Mouse (Mus musculus): ENCODE data around the gene Zscan4-ps3. TPM values are rescaled to one million over a fixed set of nuclear protein-coding genes. Genes with fewer than 3 reads are reported as not detected.
"Not testable (repeated sequence)": the region's sequence is repeated elsewhere in the genome, so short reads cannot be mapped to it uniquely, and the experiment has no call there.

The Zscan4-ps3 gene
- not detected in 2 replicates for total RNA-seq (2015)
- not detected in 2 replicates for total RNA-seq (2017)

GRCm38 (mm10) chr7:11609008-11609407, at the start of gene Zscan4-ps3:
Zscan4-ps3 (plus strand) TSS chr7:11609308.
- ATAC-seq (ENCODE audit: poor library complexity, severe bottlenecking), result not testable (repeated sequence)

- ATAC-seq (ENCODE audit: poor library complexity, severe bottlenecking), result not testable (repeated sequence)
These were observed 8.0 kb downstream of the Zscan4-ps3 start for GRCm38 (mm10) chr7:11617082-11617481.

Other genes with a start within 250 kb of the Zscan4-ps3 start
- not detected in 2 replicates for gene Zscan4f, start 211.4 kb upstream of the Zscan4-ps3 start, total RNA-seq (2015)
- gene Zscan4f, start 211.4 kb upstream of the Zscan4-ps3 start, total RNA-seq (2017), result not detected in 2 replicates
- not detected in 2 replicates for gene Zscan4-ps2, start 95.0 kb upstream of the Zscan4-ps3 start, total RNA-seq (2015)
- not detected in 2 replicates for gene Zscan4-ps2, start 95.0 kb upstream of the Zscan4-ps3 start, total RNA-seq (2017)
- gene Vmn1r72, start 70.8 kb downstream of the Zscan4-ps3 start, total RNA-seq (2015), result not detected in 2 replicates
- not detected in 2 replicates for gene Vmn1r72, start 70.8 kb downstream of the Zscan4-ps3 start, total RNA-seq (2017)
- not detected in 2 replicates for gene Vmn1r73, start 121.0 kb downstream of the Zscan4-ps3 start, total RNA-seq (2015)
- gene Vmn1r73, start 121.0 kb downstream of the Zscan4-ps3 start, total RNA-seq (2017), result not detected in 2 replicates
- gene Vmn1r74, start 224.7 kb downstream of the Zscan4-ps3 start, total RNA-seq (2015), result not detected in 2 replicates
- gene Vmn1r74, start 224.7 kb downstream of the Zscan4-ps3 start, total RNA-seq (2017), result not detected in 2 replicates